Mouse (Mus musculus): Measurements from ENCODE around the gene Nf1.

DNA sequence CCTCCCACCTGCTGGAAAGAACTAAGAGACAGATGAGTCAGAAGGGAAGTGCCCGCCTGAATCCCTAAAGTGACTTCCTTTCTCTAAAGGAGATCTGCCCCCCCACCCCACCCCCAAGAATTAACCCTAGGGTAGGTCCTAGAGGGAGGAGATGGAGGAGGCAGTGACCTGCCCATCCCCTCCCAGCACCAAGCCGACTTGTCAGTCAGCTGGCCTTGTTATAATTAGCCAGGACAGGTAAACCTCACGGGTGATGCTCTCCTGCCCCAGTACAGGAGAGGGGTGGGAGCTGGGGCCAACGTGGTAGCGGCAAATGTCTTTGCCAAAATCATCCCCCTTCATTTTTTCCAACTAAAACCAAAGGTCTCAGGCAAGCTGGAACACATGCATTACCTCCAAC is 47.8 kb upstream of the Nf1 start:
- TF ChIP-seq CTCF (IDR thresholded peaks at IDR 0.05; ENCODE audit: low read depth) (no peak), EP300 (IDR thresholded peaks at IDR 0.05; ENCODE audit: low read depth) (no peak)

Measured in heart, postnatal 0 days (tissue).